Mouse (Mus musculus) neural tube, embryonic 14.5 days (tissue): ENCODE results near the gene Clec16a. TPM values are rescaled to one million over a fixed set of nuclear protein-coding genes. Genes with fewer than 3 reads are reported as not detected.

Experiments used
- ATAC-seq: fragments of 200-750 bp; cut with Nextera tagmentation; 2 replicates; pipeline ENCODE4 v1.8.0; 2017; ENCODE audit warnings: low read depth, mild to moderate bottlenecking, moderate TSS enrichment, moderate library complexity
- H3K27ac ChIP-seq: fragments of 300-500 bp; sonication (generic); 2 replicates; pipeline ENCODE4 v1.5.1; 2014; ENCODE audit warnings: low read depth, mild to moderate bottlenecking, control low read depth, low read length, moderate library complexity, mixed read lengths
- H3K27me3 ChIP-seq: fragments of 300-500 bp; sonication (generic); 2 replicates; pipeline ENCODE4 v1.6.1; 2014; ENCODE audit warnings: low read length; ENCODE audit not compliant: control insufficient read depth, insufficient read depth
- H3K36me3 ChIP-seq: fragments of 300-500 bp; sonication (generic); 2 replicates; pipeline ENCODE4 v1.6.1; 2014; ENCODE audit warnings: low read length, mixed read lengths; ENCODE audit not compliant: control insufficient read depth, insufficient read depth
- H3K4me1 ChIP-seq: fragments of 300-500 bp; sonication (generic); 2 replicates; pipeline ENCODE4 v1.6.1; 2014; ENCODE audit warnings: low read length; ENCODE audit not compliant: control insufficient read depth, insufficient read depth
- H3K4me2 ChIP-seq: fragments of 300-500 bp; sonication (generic); 2 replicates; pipeline ENCODE4 v1.6.1; 2014; ENCODE audit warnings: mild to moderate bottlenecking, low read depth, low read length, control low read depth
- H3K4me3 ChIP-seq: fragments of 300-500 bp; sonication (generic); 2 replicates; pipeline ENCODE4 v1.5.1; 2014; ENCODE audit warnings: low read depth, low read length, control low read depth, mixed read lengths
- H3K9ac ChIP-seq: fragments of 300-500 bp; sonication (generic); replicated peaks from 2 replicates; pipeline ENCODE4 v1.6.1; 2014; ENCODE audit warnings: low read depth, mild to moderate bottlenecking, control low read depth, low read length, mixed read lengths
- H3K9me3 ChIP-seq: fragments of 300-500 bp; sonication (generic); 2 replicates; pipeline ENCODE4 v1.6.1; 2016; ENCODE audit warnings: low read length; ENCODE audit not compliant: control insufficient read depth
- WGBS: fragments of 180-500 bp; shearing (Covaris S2); extraction: QIAGEN DNeasy Blood & Tissue Kit; methylation state at CpG from one replicate; pipeline ENCODE4 v1.1.7; 2014; 5-methylcytosine and 5-hydroxymethylcytosine counted together
- polyA plus RNA-seq: library from polyadenylated mRNA; unstranded; fragments of >200 nt; fragmentation: Nextera tagmentation; extraction: Ambion mirVana; gene quantifications from 2 replicates; pipeline ENCODE4 v1.2.1, GENCODE M21; 2014

The Clec16a gene
- polyA plus RNA-seq, 1 experiment from 2014 or later: 89.2 TPM

GRCm38 (mm10) chr16:10702399-10702798 lies 157.3 kb downstream of the Clec16a start:
- 78% methylated on average over 2 of the region's 2 CpGs for WGBS
- ATAC-seq: no peak
- Histone ChIP-seq H3K27me3 (no peaks in the 10 kb centered on the region), H3K4me2 (no peak overlapping the region), H3K27ac (no peak overlapping the region), H3K4me1 (no peaks in the 10 kb centered on the region), H3K9ac (no peak overlapping the region), H3K9me3 (no peaks in the 10 kb centered on the region), H3K4me3 (no peak overlapping the region), H3K36me3 (no peaks in the 10 kb centered on the region)

GRCm38 (mm10) chr16:10703932-10704331 lies 158.8 kb downstream of the Clec16a start:
- ATAC-seq: no peak
- WGBS: 84% methylated on average over 4 of the region's 4 CpGs
- no peak overlapping the region for H3K9ac ChIP-seq
- no peaks in the 10 kb centered on the region for H3K4me1 ChIP-seq
- no peaks in the 10 kb centered on the region for H3K27me3 ChIP-seq
- no peak overlapping the region for H3K4me2 ChIP-seq
- no peak overlapping the region for H3K4me3 ChIP-seq
- no peak overlapping the region for H3K27ac ChIP-seq
- no peaks in the 10 kb centered on the region for H3K9me3 ChIP-seq
- H3K36me3 ChIP-seq: no peaks in the 10 kb centered on the region

DNA sequence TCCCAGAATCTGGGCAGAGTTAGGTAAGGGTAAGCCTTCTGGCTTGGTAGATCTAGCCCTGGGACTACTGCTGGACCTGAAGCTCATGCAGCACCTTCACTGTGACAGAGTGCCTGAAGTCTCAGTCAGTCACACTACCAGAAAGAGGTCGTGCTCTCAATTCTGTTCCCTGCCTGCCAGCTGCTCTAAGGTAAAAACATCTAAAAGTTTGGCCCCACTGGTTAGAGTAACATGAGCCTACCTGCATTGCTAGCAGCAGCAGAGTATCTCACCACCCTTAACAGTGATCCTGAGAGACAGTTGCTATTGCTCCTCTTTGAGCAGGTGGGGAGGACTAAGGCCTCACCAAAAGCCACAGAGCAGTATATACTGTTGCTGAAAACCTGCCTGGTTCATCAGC lies 160.3 kb downstream of the Clec16a start:
- ATAC-seq: no peak
- 77% methylated on average over 1 of the region's 1 CpGs for WGBS
- Histone ChIP-seq H3K4me3 (no peak overlapping the region), H3K4me2 (no peak overlapping the region), H3K9ac (no peak overlapping the region), H3K36me3 (no peaks in the 10 kb centered on the region), H3K27me3 (no peaks in the 10 kb centered on the region), H3K4me1 (no peaks in the 10 kb centered on the region), H3K27ac (no peak overlapping the region), H3K9me3 (no peaks in the 10 kb centered on the region)

DNA sequence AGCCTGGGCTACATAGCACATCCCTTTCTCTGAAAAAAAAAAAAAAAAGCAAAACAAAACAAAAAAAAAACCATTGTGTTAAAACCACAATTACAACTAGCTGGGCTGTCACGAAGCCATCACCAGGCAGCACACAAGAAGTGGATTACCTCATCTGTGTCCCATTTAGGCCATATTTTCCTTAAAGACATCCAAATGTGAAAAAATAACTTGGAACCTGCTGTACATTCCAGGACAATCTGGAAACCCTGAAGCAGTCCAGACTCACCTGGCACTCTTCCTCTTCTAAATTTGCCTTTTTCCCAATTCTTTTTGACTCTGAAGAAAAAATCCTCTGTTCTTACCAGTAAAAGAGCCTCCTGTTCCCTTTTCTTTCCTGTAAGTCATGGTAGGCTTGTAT lies 166.4 kb downstream of the Clec16a start:
- Histone ChIP-seq H3K4me3 (no peak overlapping the region), H3K9me3 (no peaks in the 10 kb centered on the region), H3K4me1 (0 out of 2 replicates have a peak, but pooled peaks cover 4% of the 10 kb centered on the region), H3K36me3 (no peaks in the 10 kb centered on the region), H3K27ac (no peak overlapping the region), H3K4me2 (no peak overlapping the region), H3K27me3 (no peaks in the 10 kb centered on the region), H3K9ac (no peak overlapping the region)
- ATAC-seq: no peak
- 91% methylated on average over 1 of the region's 1 CpGs for WGBS

GRCm38 (mm10) chr16:10713041-10713440 lies 167.9 kb downstream of the Clec16a start:
- no peak for ATAC-seq
- WGBS: 63% methylated on average over 2 of the region's 2 CpGs
- Histone ChIP-seq H3K9me3 (no peaks in the 10 kb centered on the region), H3K4me1 (0 out of 2 replicates have a peak, but pooled peaks cover 4% of the 10 kb centered on the region), H3K36me3 (no peaks in the 10 kb centered on the region), H3K27ac (no peak overlapping the region), H3K27me3 (no peaks in the 10 kb centered on the region), H3K4me3 (no peak overlapping the region), H3K9ac (no peak overlapping the region; the same call in 1 of the 2 replicates), H3K4me2 (no peak overlapping the region)

- 46% methylated on average over 7 of the region's 7 CpGs for WGBS
- H3K9me3 ChIP-seq: no peaks in the 10 kb centered on the region
- no peak overlapping the region for H3K9ac ChIP-seq
- 0 out of 2 replicates have a peak, but pooled peaks cover 4% of the 10 kb centered on the region for H3K4me1 ChIP-seq
- no peak overlapping the region for H3K27ac ChIP-seq
- ATAC-seq: no peak
- no peak overlapping the region for H3K4me2 ChIP-seq
- no peaks in the 10 kb centered on the region for H3K36me3 ChIP-seq
- H3K4me3 ChIP-seq: no peak overlapping the region
- no peaks in the 10 kb centered on the region for H3K27me3 ChIP-seq
These were observed 168.5 kb downstream of the Clec16a start for GRCm38 (mm10) chr16:10713441-10714239.

GRCm38 (mm10) chr16:10715211-10715610 lies 170.1 kb downstream of the Clec16a start:
- 90% methylated on average over 5 of the region's 5 CpGs for WGBS
- ATAC-seq: no peak
- Histone ChIP-seq H3K4me3 (no peak overlapping the region), H3K4me2 (no peak overlapping the region), H3K27ac (no peak overlapping the region), H3K9ac (no peak overlapping the region), H3K27me3 (no peaks in the 10 kb centered on the region), H3K4me1 (0 out of 2 replicates have a peak, but pooled peaks cover 4% of the 10 kb centered on the region), H3K9me3 (no peaks in the 10 kb centered on the region), H3K36me3 (no peaks in the 10 kb centered on the region)

DNA sequence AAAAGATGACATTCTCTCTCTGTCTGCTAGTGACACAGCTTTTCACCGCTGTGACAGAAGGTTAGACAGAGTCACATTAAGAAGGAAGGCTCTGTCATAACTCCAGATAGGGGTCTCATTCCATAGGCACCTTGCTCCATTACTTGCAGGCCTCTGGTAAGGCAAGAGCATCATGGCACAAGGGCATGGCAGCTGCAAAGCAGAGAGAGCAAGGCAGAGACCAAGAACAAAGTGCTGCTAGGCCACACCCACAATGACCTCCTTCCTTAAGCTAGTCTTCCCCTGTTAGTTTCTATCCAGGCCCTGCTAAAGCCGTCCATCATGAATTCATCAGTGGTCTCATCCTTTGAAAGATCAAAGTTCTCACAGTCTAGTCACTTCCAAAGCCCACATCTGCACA lies 170.5 kb downstream of the Clec16a start:
- Histone ChIP-seq H3K4me1 (0 out of 2 replicates have a peak, but pooled peaks cover 4% of the 10 kb centered on the region), H3K27ac (no peak overlapping the region), H3K4me2 (no peak overlapping the region), H3K9ac (no peak overlapping the region), H3K27me3 (no peaks in the 10 kb centered on the region), H3K9me3 (no peaks in the 10 kb centered on the region), H3K36me3 (no peaks in the 10 kb centered on the region), H3K4me3 (no peak overlapping the region)
- no peak for ATAC-seq
- WGBS: 85% methylated on average over 2 of the region's 2 CpGs

DNA sequence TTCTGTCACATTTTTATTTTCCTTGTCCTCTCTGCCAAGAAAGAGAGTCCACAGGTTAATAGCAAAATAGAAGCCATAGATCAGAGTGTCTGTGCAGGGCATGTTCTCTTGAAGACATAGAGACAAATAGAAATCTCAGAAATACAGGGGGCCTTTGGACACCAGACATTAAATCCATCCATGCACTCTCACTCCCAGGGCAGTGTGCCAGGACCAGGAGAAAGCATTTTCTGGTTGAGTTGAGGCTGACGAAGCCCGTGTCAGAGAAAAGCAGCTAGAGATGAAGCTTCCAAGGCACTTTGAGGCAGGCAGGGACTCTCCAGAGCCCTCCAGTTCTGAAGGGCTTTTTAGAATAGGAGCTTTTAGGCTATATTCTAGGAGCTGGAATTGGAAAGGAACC lies 171.6 kb downstream of the Clec16a start:
- Histone ChIP-seq H3K4me2 (no peak overlapping the region), H3K4me1 (0 out of 2 replicates have a peak, but pooled peaks cover 4% of the 10 kb centered on the region), H3K27me3 (no peaks in the 10 kb centered on the region), H3K27ac (no peak overlapping the region), H3K9ac (no peak overlapping the region), H3K36me3 (no peaks in the 10 kb centered on the region), H3K9me3 (no peaks in the 10 kb centered on the region), H3K4me3 (no peak overlapping the region)
- no peak for ATAC-seq
- 58% methylated on average over 2 of the region's 2 CpGs for WGBS
